Mouse (Mus musculus) lung, embryonic 14.5 days (tissue): Measurements from ENCODE around the gene Nop9. TPM values are rescaled to one million over a fixed set of nuclear protein-coding genes. Genes with fewer than 3 reads are reported as not detected.

Experiments used
- ATAC-seq: fragments of 200-750 bp; cut with Nextera tagmentation; 2 replicates; pipeline ENCODE4 v1.8.0; 2017; ENCODE audit warnings: mild to moderate bottlenecking, moderate TSS enrichment, moderate library complexity; ENCODE audit not compliant: insufficient read depth
- DNase-seq: peaks from one replicate; pipeline ENCODE4 v3.0.0-alpha.2; 2015
- H3K27ac ChIP-seq: fragments of 300-500 bp; sonication (generic); 2 replicates; pipeline ENCODE4 v1.5.1; 2014; ENCODE audit warnings: low read depth, mild to moderate bottlenecking, moderate library complexity
- H3K27me3 ChIP-seq: fragments of 300-500 bp; sonication (generic); 2 replicates; pipeline ENCODE4 v1.6.1; 2014; ENCODE audit warnings: low read length, control low read depth; ENCODE audit not compliant: insufficient read depth
- H3K36me3 ChIP-seq: fragments of 300-500 bp; sonication (generic); 2 replicates; pipeline ENCODE4 v1.6.1; 2014; ENCODE audit warnings: control low read depth; ENCODE audit not compliant: insufficient read depth
- H3K4me1 ChIP-seq: fragments of 300-500 bp; sonication (generic); 2 replicates; pipeline ENCODE4 v1.6.1; 2014; ENCODE audit warnings: antibody characterized with exemption, control low read depth; ENCODE audit not compliant: insufficient read depth
- H3K4me2 ChIP-seq: fragments of 300-500 bp; sonication (generic); 2 replicates; pipeline ENCODE4 v1.6.1; 2014; ENCODE audit warnings: mild to moderate bottlenecking
- H3K4me3 ChIP-seq: fragments of 300-500 bp; sonication (generic); 2 replicates; pipeline ENCODE4 v1.5.1; 2014; ENCODE audit warnings: low read depth, low read length
- H3K9ac ChIP-seq: fragments of 300-500 bp; sonication (generic); 2 replicates; pipeline ENCODE4 v1.6.1; 2014
- H3K9me3 ChIP-seq: fragments of 300-500 bp; sonication (generic); 2 replicates; pipeline ENCODE4 v1.6.1; 2016; ENCODE audit warnings: low read depth, low read length, control low read depth
- CTCF ChIP-seq: IDR thresholded peaks from 2 replicates; pipeline ENCODE4 v1.5.1; 2016; ENCODE audit warnings: antibody characterized with exemption, low read depth
- WGBS: fragments of 180-500 bp; shearing (Covaris S2); extraction: QIAGEN DNeasy Blood & Tissue Kit; methylation state at CpG from one replicate; pipeline ENCODE4 v1.1.7; 2014; 5-methylcytosine and 5-hydroxymethylcytosine counted together
- polyA plus RNA-seq: library from polyadenylated mRNA; unstranded; fragments of >200 nt; fragmentation: Nextera tagmentation; extraction: Ambion mirVana; gene quantifications from 2 replicates; pipeline ENCODE4 v1.2.1, GENCODE M21; 2014

The Nop9 gene
- polyA plus RNA-seq, 1 experiment from 2014 or later: 50.6 TPM

- Histone ChIP-seq H3K9ac (no peak overlapping the region), H3K9me3 (no peaks in the 10 kb centered on the region), H3K27me3 (peaks cover 12% of the 10 kb centered on the region; the same call in 1 of the 2 replicates), H3K36me3 (0 out of 2 replicates have a peak, but pooled peaks cover 6% of the 10 kb centered on the region), H3K4me3 (peak overlapping the region; percentile 9; the same call in 1 of the 2 replicates), H3K4me2 (peak overlapping the region; percentile 69), H3K27ac (no peak overlapping the region), H3K4me1 (peaks cover 7% of the 10 kb centered on the region; the same call in 1 of the 2 replicates)
- peak; percentile 99 for TF ChIP-seq CTCF
- WGBS: 13% methylated on average over 14 of the region's 14 CpGs
- ATAC-seq (peak; percentile 69; the same call in 1 of the 2 replicates), DNase-seq (peak; percentile 95)
Observed at GRCm38 (mm10) chr14:55781310-55781709, 35.8 kb downstream of the Nop9 start.

GRCm38 (mm10) chr14:55782361-55782960 is 37.0 kb downstream of the Nop9 start:
- H3K27ac ChIP-seq: peak overlapping the region; percentile 30; the same call in 1 of the 2 replicates
- peaks cover 7% of the 10 kb centered on the region; the same call in 1 of the 2 replicates for H3K4me1 ChIP-seq
- peak overlapping the region; percentile 25; the same call in 1 of the 2 replicates for H3K9ac ChIP-seq
- DNase-seq (no peak), ATAC-seq (no peak)
- H3K4me3 ChIP-seq: peak overlapping the region; percentile 45
- WGBS: 50% methylated on average over 9 of the region's 9 CpGs
- peaks cover 13% of the 10 kb centered on the region; the same call in 1 of the 2 replicates for H3K27me3 ChIP-seq
- 0 out of 2 replicates have a peak, but pooled peaks cover 6% of the 10 kb centered on the region for H3K36me3 ChIP-seq
- no peak for TF ChIP-seq CTCF
- peak overlapping the region; percentile 69 for H3K4me2 ChIP-seq
- H3K9me3 ChIP-seq: no peaks in the 10 kb centered on the region

GRCm38 (mm10) chr14:55783171-55783957 is 37.9 kb downstream of the Nop9 start:
- ATAC-seq (peak; percentile 62; the same call in 1 of the 2 replicates), DNase-seq (peak; percentile 88)
- no peak for TF ChIP-seq CTCF
- Histone ChIP-seq H3K27ac (peak overlapping the region; percentile 63; the same call in 1 of the 2 replicates), H3K9me3 (no peaks in the 10 kb centered on the region), H3K9ac (peak overlapping the region; percentile 48), H3K4me2 (peak overlapping the region; percentile 69), H3K27me3 (peaks cover 21% of the 10 kb centered on the region; the same call in 1 of the 2 replicates), H3K4me3 (peak overlapping the region; percentile 45), H3K4me1 (peaks cover 7% of the 10 kb centered on the region; the same call in 1 of the 2 replicates), H3K36me3 (0 out of 2 replicates have a peak, but pooled peaks cover 6% of the 10 kb centered on the region)
- WGBS: 1% methylated on average over 31 of the region's 31 CpGs

- H3K4me2 ChIP-seq: peak within 1 kb of the TSS; percentile 69
- TF ChIP-seq CTCF: no peak
- peak within 1 kb of the TSS; percentile 45 for H3K4me3 ChIP-seq
- peaks cover 10% of the 10 kb centered on the region for H3K4me1 ChIP-seq
- peaks cover 25% of the 10 kb centered on the region; the same call in 1 of the 2 replicates for H3K27me3 ChIP-seq
- H3K9me3 ChIP-seq: no peaks in the 10 kb centered on the region
- H3K36me3 ChIP-seq: 0 out of 2 replicates have a peak, but pooled peaks cover 6% of the 10 kb centered on the region
- peak; percentile 51 for DNase-seq
- H3K9ac ChIP-seq: peak within 1 kb of the TSS; percentile 48
- peak within 1 kb of the TSS; percentile 63; the same call in 1 of the 2 replicates for H3K27ac ChIP-seq
- no peak for ATAC-seq
- 3% methylated on average over 13 of the region's 13 CpGs for WGBS
Observed at GRCm38 (mm10) chr14:55783958-55784235, 38.4 kb downstream of the Nop9 start, which contains the start of gene Adcy4. Adcy4 (minus strand) TSS chr14:55784095.

GRCm38 (mm10) chr14:55785195-55785594 is 39.7 kb downstream of the Nop9 start:
- ATAC-seq (no peak), DNase-seq (no peak)
- H3K27ac ChIP-seq: no peak overlapping the region
- WGBS: 27% methylated on average over 6 of the region's 6 CpGs
- 0 out of 2 replicates have a peak, but pooled peaks cover 3% of the 10 kb centered on the region for H3K36me3 ChIP-seq
- peaks cover 25% of the 10 kb centered on the region; the same call in 1 of the 2 replicates for H3K27me3 ChIP-seq
- TF ChIP-seq CTCF: peak; percentile 35
- H3K9me3 ChIP-seq: no peaks in the 10 kb centered on the region
- H3K9ac ChIP-seq: no peak overlapping the region
- H3K4me1 ChIP-seq: peaks cover 11% of the 10 kb centered on the region
- no peak overlapping the region for H3K4me3 ChIP-seq
- no peak overlapping the region for H3K4me2 ChIP-seq

- no peak for ATAC-seq
- TF ChIP-seq CTCF: no peak
Observed at GRCm38 (mm10) chr14:55787731-55788130, 42.2 kb downstream of the Nop9 start.

More at GRCm38 (mm10) chr14:55787731-55788130, 42.2 kb downstream of the Nop9 start:
- Histone ChIP-seq H3K27ac (no peak overlapping the region), H3K4me2 (peak overlapping the region; percentile 85), H3K4me1 (peaks cover 4% of the 10 kb centered on the region), H3K36me3 (no peaks in the 10 kb centered on the region), H3K27me3 (peaks cover 22% of the 10 kb centered on the region; the same call in 1 of the 2 replicates), H3K9ac (0 out of 2 replicates have a peak overlapping the region, but pooled peaks have one; percentile 46), H3K4me3 (peak overlapping the region; percentile 44), H3K9me3 (no peaks in the 10 kb centered on the region)
- WGBS: 32% methylated on average over 11 of the region's 11 CpGs
- no peak for DNase-seq
